Mouse (Mus musculus) CH12.LX (cell line): ENCODE measurements around the gene Acaa1b. TPM values are rescaled to one million over a fixed set of nuclear protein-coding genes. Genes with fewer than 3 reads are reported as not detected.

Source experiments
- DNase-seq: peaks from one replicate; pipeline ENCODE4 v3.0.0-alpha.2; 2013; ENCODE audit errors: extremely low read depth
- H3K27ac ChIP-seq: 2 replicates; pipeline ENCODE4 v1.5.1; 2012; ENCODE audit warnings: low read depth, mild to moderate bottlenecking, control low read depth, moderate library complexity; ENCODE audit not compliant: insufficient read depth
- H3K27me3 ChIP-seq: replicated peaks from 2 replicates; pipeline ENCODE3; 2012; ENCODE audit warnings: inconsistent platforms
- H3K36me3 ChIP-seq, 2 experiments: replicated peaks in 1 of 2; 2 replicates each; pipeline versions ENCODE3 to v1.6.1; 2012; ENCODE audit warnings: inconsistent platforms in 1 of 2, low read length in 1 of 2, mild to moderate bottlenecking in 1 of 2, mixed read lengths in 1 of 2, moderate library complexity in 1 of 2; ENCODE audit not compliant: control insufficient read depth in 1 of 2, insufficient read depth in 1 of 2
- H3K4me1 ChIP-seq, 2 experiments: 2 replicates each; pipeline ENCODE4 v1.6.1; 2012; ENCODE audit warnings: inconsistent platforms in 1 of 2, moderate library complexity in 1 of 2; ENCODE audit not compliant: insufficient read depth in 2 of 2, control insufficient read depth in 1 of 2
- H3K4me2 ChIP-seq: 2 replicates; pipeline ENCODE4 v1.6.1; 2012; ENCODE audit warnings: low read depth, mild to moderate bottlenecking, control low read depth; ENCODE audit not compliant: poor library complexity, insufficient read depth, severe bottlenecking
- H3K4me3 ChIP-seq, 3 experiments: fragments of 150-350 bp in 1 of 3; sonication (generic) in 1 of 3; replicated peaks in 1 of 3; 2 replicates each; pipeline versions ENCODE3 to v1.5.1; 2011 to 2012; ENCODE audit warnings: low read depth in 2 of 3, low read length in 2 of 3, mild to moderate bottlenecking in 2 of 3, moderate library complexity in 2 of 3, control low read depth in 1 of 3, improper control_type of control experiment in 1 of 3, inconsistent platforms in 1 of 3, mixed read lengths in 1 of 3; ENCODE audit not compliant: poor library complexity in 1 of 3
- H3K79me2 ChIP-seq: replicated peaks from 2 replicates; pipeline ENCODE4 v1.6.1; 2012; ENCODE audit warnings: mild to moderate bottlenecking, moderate library complexity; ENCODE audit not compliant: control insufficient read depth, poor library complexity, insufficient read depth, severe bottlenecking; ENCODE audit errors: extremely low read depth
- H3K9ac ChIP-seq: 2 replicates; pipeline ENCODE4 v1.6.1; 2012; ENCODE audit warnings: low read depth, mild to moderate bottlenecking, control low read depth, moderate library complexity; ENCODE audit not compliant: insufficient read depth
- H3K9me3 ChIP-seq: replicated peaks from 2 replicates; pipeline ENCODE3; 2012; ENCODE audit warnings: low read length, inconsistent platforms, mixed read lengths
- BHLHE40 ChIP-seq: IDR thresholded peaks from 2 replicates; pipeline ENCODE4 v1.6.1; 2011; ENCODE audit warnings: mild to moderate bottlenecking, low read depth, low read length, improper control_type of control experiment
- CHD1 ChIP-seq: IDR thresholded peaks from 2 replicates; pipeline ENCODE4 v1.6.1; 2012; ENCODE audit warnings: low read depth, low read length, improper control_type of control experiment, inconsistent platforms
- CTCF ChIP-seq, 2 experiments: IDR thresholded peaks in 1 of 2; conservative IDR thresholded peaks in 1 of 2; 2 replicates each; pipeline ENCODE4 v1.5.1; 2011 to 2012; ENCODE audit warnings: low read depth in 2 of 2, low read length in 2 of 2, improper control_type of control experiment in 1 of 2, inconsistent platforms in 1 of 2, mild to moderate bottlenecking in 1 of 2, moderate library complexity in 1 of 2
- E2F4 ChIP-seq: IDR thresholded peaks from 2 replicates; pipeline ENCODE4 v1.6.1; 2011; ENCODE audit warnings: low read depth, low read length, improper control_type of control experiment; ENCODE audit not compliant: insufficient replicate concordance
- ELF1 ChIP-seq: IDR thresholded peaks from 2 replicates; pipeline ENCODE4 v1.6.1; 2014; ENCODE audit warnings: low read depth, mild to moderate bottlenecking, inconsistent platforms, low read length, improper control_type of control experiment
- EP300 ChIP-seq: IDR thresholded peaks from 2 replicates; pipeline ENCODE4 v1.6.1; 2011; ENCODE audit warnings: low read length, improper control_type of control experiment
- ETS1 ChIP-seq: conservative IDR thresholded peaks from 2 replicates; pipeline ENCODE4 v1.6.1; 2012; ENCODE audit warnings: low read depth, mild to moderate bottlenecking, inconsistent platforms, low read length, improper control_type of control experiment, moderate library complexity
- GABPA ChIP-seq: IDR thresholded peaks from 2 replicates; pipeline ENCODE4 v1.6.1; 2012; ENCODE audit warnings: low read depth, low read length, improper control_type of control experiment, inconsistent platforms; ENCODE audit not compliant: insufficient replicate concordance
- HCFC1 ChIP-seq: IDR thresholded peaks from 2 replicates; pipeline ENCODE4 v1.6.1; 2012; ENCODE audit warnings: low read depth, mild to moderate bottlenecking, inconsistent platforms, low read length, improper control_type of control experiment
- IRF4 ChIP-seq: IDR thresholded peaks from 2 replicates; pipeline ENCODE4 v1.6.1; 2014; ENCODE audit warnings: low read depth, mild to moderate bottlenecking, inconsistent platforms, low read length, improper control_type of control experiment
- MAZ ChIP-seq: IDR thresholded peaks from 2 replicates; pipeline ENCODE4 v1.6.1; 2012; ENCODE audit warnings: low read depth, mild to moderate bottlenecking, inconsistent platforms, low read length, improper control_type of control experiment, moderate library complexity
- MEF2A ChIP-seq: IDR thresholded peaks from 2 replicates; pipeline ENCODE4 v1.6.1; 2014; ENCODE audit warnings: low read depth, mild to moderate bottlenecking, inconsistent platforms, low read length, improper control_type of control experiment, borderline replicate concordance
- NELFE ChIP-seq: IDR thresholded peaks from 2 replicates; pipeline ENCODE4 v1.6.1; 2011; ENCODE audit warnings: low read depth, low read length, improper control_type of control experiment
- NRF1 ChIP-seq: IDR thresholded peaks from 2 replicates; pipeline ENCODE4 v1.6.1; 2014; ENCODE audit warnings: low read depth, mild to moderate bottlenecking, inconsistent platforms, low read length, improper control_type of control experiment, moderate library complexity
- PAX5 ChIP-seq: IDR thresholded peaks from 2 replicates; pipeline ENCODE4 v1.6.1; 2012; ENCODE audit warnings: low read length, inconsistent platforms, mixed read lengths
- POLR2AphosphoS2 ChIP-seq: IDR thresholded peaks from 2 replicates; pipeline ENCODE4 v1.6.1; 2011; ENCODE audit warnings: low read depth, low read length, improper control_type of control experiment
- RAD21 ChIP-seq: IDR thresholded peaks from 2 replicates; pipeline ENCODE4 v1.6.1; 2011; ENCODE audit warnings: low read depth, mild to moderate bottlenecking, low read length, improper control_type of control experiment, moderate library complexity
- SIN3A ChIP-seq: IDR thresholded peaks from 2 replicates; pipeline ENCODE4 v1.6.1; 2012; ENCODE audit warnings: low read length, improper control_type of control experiment, inconsistent platforms
- SMC3 ChIP-seq: IDR thresholded peaks from 2 replicates; pipeline ENCODE4 v1.6.1; 2011; ENCODE audit warnings: low read depth, low read length, improper control_type of control experiment
- TBP ChIP-seq: conservative IDR thresholded peaks from 2 replicates; pipeline ENCODE4 v1.6.1; 2011; ENCODE audit warnings: low read depth, low read length, improper control_type of control experiment
- TCF12 ChIP-seq: IDR thresholded peaks from 2 replicates; pipeline ENCODE4 v1.6.1; 2014; ENCODE audit warnings: low read depth, mild to moderate bottlenecking, inconsistent platforms, low read length, improper control_type of control experiment
- USF2 ChIP-seq: conservative IDR thresholded peaks from 2 replicates; pipeline ENCODE4 v1.6.1; 2011; ENCODE audit warnings: low read depth, low read length, improper control_type of control experiment
- ZKSCAN1 ChIP-seq: IDR thresholded peaks from 2 replicates; pipeline ENCODE4 v1.6.1; 2012; ENCODE audit warnings: low read depth, inconsistent platforms, low read length, improper control_type of control experiment, borderline replicate concordance
- ZMIZ1 ChIP-seq: IDR thresholded peaks from 2 replicates; pipeline ENCODE4 v1.6.1; 2012; ENCODE audit warnings: low read depth, mild to moderate bottlenecking, inconsistent platforms, low read length, improper control_type of control experiment
- ZNF384 ChIP-seq: IDR thresholded peaks from 2 replicates; pipeline ENCODE4 v1.6.1; 2012; ENCODE audit warnings: low read depth, low read length, improper control_type of control experiment, inconsistent platforms
- dilution Hi-C: fragments of 300-500 bp; cut with MboI; formaldehyde crosslinking; loops from 2 replicates; pipeline ENCODE4 v1.14.3; 2020; ENCODE audit warnings: low sequenced_read_pairs; ENCODE audit not compliant: extremely low pct_unique_long_range_greater_than_20kb, extremely low pct_ligation_motif_present
- in situ Hi-C: fragments of 300-500 bp; cut with MboI; formaldehyde crosslinking; loops from 3 replicates; pipeline ENCODE4 v1.14.3; 2019; ENCODE audit warnings: low sequenced_read_pairs, low pct_ligation_motif_present, low pct_unique_long_range_greater_than_20kb, mixed read lengths
- polyA plus RNA-seq: library from polyadenylated mRNA; unstranded; fragments of >175 nt; gene quantifications from 2 replicates; pipeline ENCODE4 v1.2.1, GENCODE M21; 2012; ENCODE audit warnings: low read depth; ENCODE audit not compliant: insufficient read length
- total RNA-seq, 2 experiments: library from RNA; depleted of rRNA; stranded (reverse); fragments of 300-350 nt in 1 of 2; fragments of >200 nt in 1 of 2; gene quantifications; 2 replicates each; pipeline ENCODE4 v1.2.3; 2012 to 2014

Acaa1b gene
- total and polyA plus RNA-seq, 3 experiments, result 0.17 TPM; not detected in 2

GRCm38 (mm10) chr9:119110640-119111039, 46.3 kb downstream of the Acaa1b start:
- in situ Hi-C loops (no loop called here), dilution Hi-C loops (no loop called here)
- H3K9me3 ChIP-seq, result peaks cover 2% of the 10 kb centered on the region

GRCm38 (mm10) chr9:119109685-119110353, 47.1 kb downstream of the Acaa1b start:
- H3K4me1 ChIP-seq, result no peaks in the 10 kb centered on the region
- dilution Hi-C loops, result no loop called here
- in situ Hi-C loops, result loop anchor here (10.0 kb wide), 1 partner anchor 465 kb away; the partner anchor contains the start of gene Scn5a
- H3K27me3 ChIP-seq, result no peaks in the 10 kb centered on the region
- H3K9ac ChIP-seq, result no peak overlapping the region
- H3K36me3 ChIP-seq, result no peaks in the 10 kb centered on the region
- no peak for DNase-seq
- H3K4me3 ChIP-seq, result no peak overlapping the region
- peaks cover 2% of the 10 kb centered on the region for H3K9me3 ChIP-seq
- H3K27ac ChIP-seq, result no peak overlapping the region
- no peak overlapping the region for H3K4me2 ChIP-seq
- no peaks in the 10 kb centered on the region for H3K79me2 ChIP-seq
- TF ChIP-seq IRF4, result no peak
- TF ChIP-seq PAX5, result no peak
- no peak for TF ChIP-seq BHLHE40
- no peak for TF ChIP-seq GABPA
- no peak for TF ChIP-seq TCF12
- TF ChIP-seq ELF1, result no peak
- TF ChIP-seq USF2, result no peak
- no peak for TF ChIP-seq HCFC1
- TF ChIP-seq NRF1, result no peak
- no peak for TF ChIP-seq ETS1
- no peak for TF ChIP-seq E2F4
- TF ChIP-seq SIN3A, result no peak
- TF ChIP-seq ZNF384, result no peak
- TF ChIP-seq MEF2A, result no peak
- no peak for TF ChIP-seq SMC3

More at GRCm38 (mm10) chr9:119110640-119111039, 46.3 kb downstream of the Acaa1b start:
- Histone ChIP-seq H3K79me2 (no peaks in the 10 kb centered on the region), H3K9ac (no peak overlapping the region), H3K27me3 (no peaks in the 10 kb centered on the region), H3K4me3 (no peak overlapping the region), H3K4me2 (no peak overlapping the region), H3K36me3 (no peaks in the 10 kb centered on the region), H3K27ac (no peak overlapping the region), H3K4me1 (no peaks in the 10 kb centered on the region)
- no peak for DNase-seq
- no peak for TF ChIP-seq EP300
- no peak for TF ChIP-seq NELFE
- no peak for TF ChIP-seq MAZ
- no peak for TF ChIP-seq RAD21
- TF ChIP-seq TCF12, result no peak
- TF ChIP-seq HCFC1, result no peak
- no peak for TF ChIP-seq CHD1
- no peak for TF ChIP-seq ZNF384
- no peak for TF ChIP-seq POLR2AphosphoS2
- no peak for TF ChIP-seq ELF1
- no peak for TF ChIP-seq NRF1
- TF ChIP-seq CTCF (conservative IDR thresholded peaks at IDR 0.05 in 1 of 2, IDR thresholded peaks at IDR 0.05 in 1 of 2; ENCODE audit: low read depth in 2 of 2, low read length in 2 of 2), result no peak
- no peak for TF ChIP-seq ZMIZ1
- no peak for TF ChIP-seq ZKSCAN1
- no peak for TF ChIP-seq TBP
